Mouse (Mus musculus): ENCODE results near the gene Vamp1.

Vamp1 gene

DNA sequence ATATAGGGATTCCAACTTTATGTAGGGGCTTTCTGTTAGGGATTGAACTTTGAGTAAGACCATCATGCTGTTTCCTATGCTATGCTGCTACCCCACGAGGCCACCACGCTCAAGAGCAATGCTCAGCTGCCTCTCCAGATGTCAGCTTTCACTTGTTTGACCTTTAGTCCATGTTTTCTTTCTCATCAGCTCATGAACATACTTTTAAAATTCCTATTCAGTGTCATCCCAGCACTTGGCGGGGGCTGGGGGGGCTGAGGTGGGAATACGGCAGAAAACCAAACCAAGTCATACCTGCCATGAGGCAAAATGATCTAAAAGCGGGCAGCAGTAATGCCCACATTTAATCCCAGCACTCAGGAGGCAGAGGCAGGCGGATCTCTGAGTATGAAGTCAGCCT, 2.2 kb upstream of the Vamp1 start:
- DNase-seq (ENCODE audit: low read depth, low spot score): no peak

GRCm38 (mm10) chr6:125213715-125214114, 1.6 kb upstream of the Vamp1 start:
- no peak for DNase-seq (ENCODE audit: low read depth, low spot score)

DNA sequence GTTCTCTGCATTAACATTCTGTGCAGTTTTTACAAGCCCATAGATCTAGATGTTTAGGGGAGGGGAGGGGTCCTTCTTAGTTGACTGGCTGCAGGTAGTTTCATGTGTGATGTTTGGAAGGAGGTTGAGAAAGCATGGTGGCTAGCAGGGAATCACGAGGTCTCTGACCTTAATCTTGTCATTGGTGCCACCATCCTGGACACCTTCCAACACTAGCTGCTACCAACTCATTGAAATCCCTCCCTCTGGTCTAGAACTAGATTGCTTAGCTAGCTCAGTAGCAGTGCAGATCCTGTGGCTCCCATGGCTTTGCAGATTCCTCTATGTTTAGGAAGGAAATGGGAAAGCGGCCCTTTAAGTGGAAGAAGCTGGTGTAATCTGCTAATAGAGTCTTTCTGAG, 1.5 kb downstream of the Vamp1 start:
- DNase-seq (ENCODE audit: low read depth, low spot score): no peak

DNA sequence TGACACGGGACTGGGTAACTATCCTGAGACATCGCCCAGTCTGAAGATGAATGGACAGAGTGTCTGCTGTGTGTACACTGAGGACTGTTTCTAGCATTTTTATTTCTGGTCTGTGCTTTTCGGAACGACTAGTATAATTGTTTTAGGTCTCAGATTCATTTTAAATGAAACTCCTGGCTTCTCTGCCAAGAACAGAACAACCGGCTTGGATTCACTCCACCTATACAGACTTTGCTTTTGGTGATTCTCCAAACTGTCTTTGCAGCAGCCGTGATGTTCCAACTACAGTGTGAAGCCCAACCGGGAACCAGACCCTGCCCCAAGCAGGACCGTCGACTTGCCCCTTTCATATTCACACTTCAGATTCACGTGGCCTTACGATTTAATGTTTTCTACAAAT, 2.5 kb downstream of the Vamp1 start:
- DNase-seq (ENCODE audit: low read depth, low spot score): no peak

DNA sequence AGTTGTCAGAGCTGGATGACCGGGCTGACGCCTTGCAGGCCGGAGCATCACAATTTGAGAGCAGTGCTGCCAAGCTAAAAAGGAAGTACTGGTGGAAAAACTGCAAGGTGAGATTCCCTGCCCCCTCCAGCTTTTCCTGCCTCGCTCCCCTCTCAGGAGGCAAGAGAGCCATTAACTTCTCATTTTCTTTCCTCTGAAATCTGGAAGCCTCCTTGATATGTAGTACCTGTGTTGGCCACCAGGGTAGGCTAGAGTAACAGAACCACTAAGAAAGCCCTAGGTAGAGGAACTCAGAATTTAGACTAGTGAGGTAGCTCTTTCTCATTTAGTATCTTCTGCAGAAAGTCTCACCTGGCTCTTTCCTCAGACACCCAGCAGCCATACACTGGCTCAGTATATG, 3.6 kb downstream of the Vamp1 start:
- no peak for DNase-seq (ENCODE audit: low read depth, low spot score)

- DNase-seq (ENCODE audit: low read depth, low spot score): no peak
These were observed 5.9 kb downstream of the Vamp1 start for GRCm38 (mm10) chr6:125221115-125221745.

DNA sequence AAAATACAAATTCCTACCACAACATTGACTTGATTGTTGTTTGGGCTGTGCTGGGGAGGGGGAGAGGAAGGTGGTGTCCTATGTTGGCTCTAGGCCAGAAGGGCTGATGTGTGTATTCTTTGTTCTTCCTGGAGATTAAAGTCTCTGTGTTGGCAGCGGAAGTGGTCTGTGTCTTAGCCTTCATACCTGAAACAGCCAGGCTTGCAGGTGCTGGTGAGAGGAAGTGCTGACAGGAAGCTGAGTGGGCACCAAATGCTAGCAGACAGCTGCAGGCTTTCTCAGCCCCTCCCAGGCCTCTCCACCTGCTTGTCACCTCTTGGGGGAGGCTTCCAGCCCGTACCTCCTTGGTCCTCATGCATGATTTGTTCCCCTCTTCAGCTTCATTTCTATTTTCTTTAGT, 6.8 kb downstream of the Vamp1 start:
- no peak for DNase-seq (ENCODE audit: low read depth, low spot score)

DNA sequence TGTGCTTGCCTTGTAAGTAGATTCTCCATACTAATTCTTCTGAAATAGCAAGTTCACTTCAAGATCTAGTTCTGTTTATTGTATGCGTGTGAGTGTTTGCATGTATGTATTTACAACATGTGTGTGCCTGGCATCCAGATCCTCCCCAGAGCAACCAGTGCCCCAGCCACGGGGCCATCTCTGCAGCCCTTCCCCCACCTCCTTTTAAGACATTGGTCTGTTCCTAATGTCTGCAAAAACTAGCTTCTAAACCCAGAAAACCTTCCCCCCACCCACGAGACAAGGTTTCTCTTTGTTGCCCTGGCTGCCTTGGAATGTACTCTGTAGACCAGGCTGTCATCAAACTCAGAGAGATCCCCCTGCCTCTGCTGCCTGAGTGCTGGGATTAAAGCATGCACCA, 7.2 kb downstream of the Vamp1 start:
- DNase-seq (ENCODE audit: low read depth, low spot score): no peak

- no peak for DNase-seq (ENCODE audit: low read depth, low spot score)
These were observed 10.3 kb downstream of the Vamp1 start for GRCm38 (mm10) chr6:125225518-125226115.

DNA sequence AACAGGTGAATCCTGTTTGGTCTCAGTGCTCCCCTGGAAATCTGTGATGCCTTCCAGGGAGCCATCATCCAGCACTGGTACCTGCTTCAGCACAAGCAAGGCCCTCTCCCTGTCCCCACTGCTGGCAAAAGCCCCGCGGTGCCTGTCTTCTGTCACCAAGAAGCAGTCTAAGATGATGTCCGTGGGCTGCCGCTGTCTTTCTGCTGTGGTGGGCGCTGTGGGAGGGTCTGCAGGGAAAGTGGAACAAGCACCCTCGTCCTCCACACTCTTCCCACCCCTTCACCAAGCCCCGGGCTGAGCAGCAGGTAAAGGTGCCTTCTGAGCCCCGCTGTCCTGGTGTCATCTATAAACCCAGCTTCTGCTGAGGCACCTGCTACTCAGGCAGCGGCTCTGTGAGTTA, 15.2 kb downstream of the Vamp1 start:
- no peak for DNase-seq (ENCODE audit: low read depth, low spot score)

GRCm38 (mm10) chr6:125231117-125232044, 16.0 kb downstream of the Vamp1 start, which contains the start of gene Tapbpl:
TSS of gene Tapbpl (minus strand) at chr6:125231860.
- no peak for DNase-seq (ENCODE audit: low read depth, low spot score)

GRCm38 (mm10) chr6:125232045-125232437, 16.7 kb downstream of the Vamp1 start:
- no peak for DNase-seq (ENCODE audit: low read depth, low spot score)

GRCm38 (mm10) chr6:125232516-125232915, 17.2 kb downstream of the Vamp1 start:
- no peak for DNase-seq (ENCODE audit: low read depth, low spot score)

DNA sequence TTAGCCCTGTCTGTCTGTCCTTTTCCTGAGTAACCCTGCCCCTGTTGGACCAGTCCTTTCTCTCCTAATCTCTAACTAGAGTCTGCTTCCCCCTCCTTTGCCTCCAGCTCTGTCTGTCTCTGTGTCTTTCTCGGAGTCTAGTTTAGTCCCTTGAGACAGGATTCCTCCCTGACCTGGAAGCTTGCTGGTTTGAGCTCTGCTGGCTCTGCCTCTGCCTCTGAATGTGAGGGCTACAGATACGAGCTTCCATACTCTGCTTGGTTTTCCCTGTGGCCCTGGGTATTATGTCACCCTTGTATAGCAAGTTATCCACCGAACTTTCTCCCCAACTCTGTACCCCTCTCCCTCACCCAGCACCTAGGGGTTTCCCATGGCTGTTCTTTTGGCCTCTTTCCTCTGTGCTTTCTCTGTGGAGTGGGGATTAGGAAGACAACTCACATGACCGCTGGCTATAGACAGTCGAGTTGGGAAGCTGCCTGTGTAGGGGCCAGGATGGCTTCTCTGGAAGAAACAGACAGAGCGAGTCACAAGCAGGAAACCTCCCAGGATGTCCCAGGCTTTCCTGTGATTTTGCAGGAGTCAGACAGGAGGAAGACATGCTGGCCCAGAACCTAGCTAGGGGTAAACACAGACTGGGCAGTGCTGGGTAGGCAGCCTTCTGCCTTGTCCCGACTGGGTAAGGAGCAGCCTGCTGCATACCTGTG, 18.6 kb downstream of the Vamp1 start:
- DNase-seq (ENCODE audit: low read depth, low spot score): no peak

DNA sequence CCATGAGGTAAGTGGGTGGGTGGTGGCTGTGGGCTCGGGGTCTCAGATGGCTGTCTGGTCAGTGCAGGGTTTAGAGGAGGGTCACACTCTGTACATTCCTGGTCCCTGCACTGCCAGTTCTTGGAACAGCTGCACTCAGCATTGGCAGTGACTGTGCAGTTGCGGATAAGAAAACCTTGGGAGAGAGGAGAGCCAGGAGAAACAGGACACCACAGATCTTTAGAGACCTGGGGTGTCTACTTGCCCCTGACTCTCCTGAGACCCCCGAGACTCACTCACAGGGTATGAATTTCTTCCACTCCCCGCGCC, 19.1 kb downstream of the Vamp1 start:
- DNase-seq (ENCODE audit: low read depth, low spot score): no peak

GRCm38 (mm10) chr6:125236341-125236740, 21.0 kb downstream of the Vamp1 start:
- no peak for DNase-seq (ENCODE audit: low read depth, low spot score)

- DNase-seq (ENCODE audit: low read depth, low spot score): no peak
These were observed 21.4 kb downstream of the Vamp1 start, which contains the start of gene Cd27 for GRCm38 (mm10) chr6:125236782-125237181. TSS of gene Cd27 (minus strand) at chr6:125237010.

DNA sequence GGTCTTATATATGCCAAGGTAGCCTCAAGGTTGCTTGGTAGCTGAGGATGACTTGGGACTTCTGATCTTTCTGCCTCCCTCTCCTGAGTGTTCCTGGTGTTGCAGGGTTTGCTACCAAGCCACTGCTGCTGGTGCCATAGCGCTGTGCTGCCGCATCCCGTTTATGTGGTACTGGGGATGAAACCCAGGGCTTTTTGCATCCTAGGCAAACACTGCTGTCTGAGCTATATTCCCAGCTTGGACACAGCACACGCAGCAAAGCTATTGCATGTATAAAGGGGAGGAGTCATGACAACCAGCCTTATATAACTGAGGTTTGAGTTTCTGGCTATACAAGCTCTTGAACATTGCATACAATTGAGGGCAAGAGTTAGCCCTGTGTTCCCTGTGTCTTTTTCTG, 22.1 kb downstream of the Vamp1 start:
- DNase-seq (ENCODE audit: low read depth, low spot score): no peak

DNA sequence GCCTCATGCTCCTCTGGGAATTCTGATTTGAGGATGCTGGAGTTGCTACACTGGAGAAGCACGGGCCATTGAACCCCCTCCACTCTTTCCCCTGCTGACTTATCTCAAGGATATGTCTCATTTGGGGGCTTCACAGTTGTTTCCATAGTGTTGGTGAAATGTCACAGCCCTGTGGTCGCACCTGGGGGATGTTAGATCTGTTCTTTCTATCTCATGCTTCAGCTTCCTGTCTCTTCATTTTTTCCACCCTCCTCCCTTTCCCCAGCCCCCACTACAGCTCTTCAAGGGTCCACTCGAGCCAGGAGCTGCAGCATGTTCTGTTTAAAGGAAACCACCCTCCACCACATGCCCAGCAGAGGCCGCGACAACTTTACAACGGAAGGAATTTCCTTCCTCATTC, 23.0 kb downstream of the Vamp1 start:
- no peak for DNase-seq (ENCODE audit: low read depth, low spot score)

DNA sequence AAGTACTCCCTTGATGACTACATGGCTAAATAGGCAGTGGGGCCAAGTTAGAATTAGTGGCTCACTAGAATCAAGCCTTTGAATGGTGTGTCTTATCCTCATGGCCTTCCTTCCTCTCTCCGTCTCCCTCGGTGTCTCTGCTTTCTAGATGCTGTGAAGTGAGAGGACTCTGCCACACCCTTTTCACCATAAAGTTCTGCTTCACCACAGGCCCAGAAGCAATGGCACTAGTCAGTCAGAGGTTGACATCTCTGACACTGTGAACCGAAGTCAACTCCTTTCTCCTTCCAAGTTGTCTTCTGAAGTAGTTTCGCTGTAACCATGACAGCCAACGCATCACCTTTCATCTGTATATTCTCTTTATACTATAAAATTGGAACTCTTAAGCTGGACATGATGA, 24.2 kb downstream of the Vamp1 start:
- DNase-seq (ENCODE audit: low read depth, low spot score): no peak

DNA sequence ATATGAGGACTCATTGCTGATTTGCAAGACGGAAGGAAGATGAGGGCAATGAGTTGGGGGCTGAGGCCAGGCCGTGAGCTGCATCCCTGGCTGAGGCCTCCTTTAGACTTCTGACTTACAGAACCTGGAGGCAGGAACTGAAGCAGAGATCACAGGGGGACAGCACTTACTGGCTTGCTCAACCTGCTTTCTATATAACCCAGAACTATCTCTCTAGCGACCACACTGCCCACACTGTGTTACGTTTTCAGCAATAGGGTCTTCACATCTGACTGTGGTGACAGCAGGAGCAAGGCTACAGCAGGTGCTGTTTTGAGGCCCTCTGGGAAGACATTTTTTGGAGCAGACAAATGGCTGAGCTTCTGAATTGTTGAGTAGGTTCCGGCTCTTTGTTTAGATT, 25.3 kb downstream of the Vamp1 start:
- no peak for DNase-seq (ENCODE audit: low read depth, low spot score)

- DNase-seq (ENCODE audit: low read depth, low spot score): no peak
These were observed 26.2 kb downstream of the Vamp1 start for GRCm38 (mm10) chr6:125241566-125241965.

Measured in WW6 (cell line).